Mouse (Mus musculus): ENCODE data around the gene 3110082I17Rik.

GRCm38 (mm10) chr5:139498791-139499190, 38.5 kb upstream of the 3110082I17Rik start:
- TF ChIP-seq CTCF (IDR thresholded peaks at IDR 0.05; ENCODE audit: low read depth) (no peak), EP300 (IDR thresholded peaks at IDR 0.05; ENCODE audit: low read depth) (no peak)

All from liver, embryonic 14.5 days (tissue).